Mouse (Mus musculus) left cerebral cortex, adult 9 months (tissue): ENCODE measurements around the gene Cdh1.
A peak's percentile ranks its signal among the peaks of the same experiment; 100 is the strongest.
"Not testable (repeated sequence)": the region's sequence is repeated elsewhere in the genome, so short reads cannot be mapped to it uniquely, and the experiment has no call there.

Experiments used
- DNase-seq, 2 experiments: peaks; one replicate each; pipeline ENCODE4 v3.0.0; 2022; ENCODE audit warnings: low spot score in 2 of 2

Gene Cdh1

DNA sequence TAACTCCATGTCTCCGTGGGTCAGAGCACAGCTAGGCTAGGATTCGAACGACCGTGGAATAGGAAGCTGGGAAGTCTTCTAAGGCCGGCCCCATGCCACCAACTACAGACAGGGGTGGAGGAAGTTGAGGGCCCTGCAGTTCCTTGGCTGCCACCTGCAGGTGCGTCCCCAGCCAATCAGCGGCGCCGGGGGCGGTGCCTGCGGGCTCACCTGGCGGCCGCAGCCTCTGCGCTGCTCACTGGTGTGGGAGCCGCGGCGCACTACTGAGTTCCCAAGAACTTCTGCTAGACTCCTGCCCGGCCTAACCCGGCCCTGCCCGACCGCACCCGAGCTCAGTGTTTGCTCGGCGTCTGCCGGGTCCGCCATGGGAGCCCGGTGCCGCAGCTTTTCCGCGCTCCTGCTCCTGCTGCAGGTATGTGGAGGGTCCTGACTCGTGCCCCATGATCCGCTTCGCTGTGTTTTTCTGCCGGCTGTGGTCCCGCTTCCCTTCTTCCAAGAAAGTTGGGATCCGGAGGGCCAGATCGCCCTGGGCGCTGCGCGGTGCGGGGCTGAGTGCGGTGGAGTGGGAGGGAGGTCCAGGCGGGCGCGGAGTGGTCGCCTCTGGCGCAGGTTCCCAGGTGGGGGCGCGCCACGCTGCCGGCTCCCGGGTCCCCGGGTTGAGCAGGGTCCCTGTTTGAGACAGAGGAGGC lies at the start of gene Cdh1:
Cdh1 (plus strand) TSS at position 221 of the 689 bp plus-strand sequence.
- peak in 1 of 2 experiments; percentile 3 for DNase-seq

DNA sequence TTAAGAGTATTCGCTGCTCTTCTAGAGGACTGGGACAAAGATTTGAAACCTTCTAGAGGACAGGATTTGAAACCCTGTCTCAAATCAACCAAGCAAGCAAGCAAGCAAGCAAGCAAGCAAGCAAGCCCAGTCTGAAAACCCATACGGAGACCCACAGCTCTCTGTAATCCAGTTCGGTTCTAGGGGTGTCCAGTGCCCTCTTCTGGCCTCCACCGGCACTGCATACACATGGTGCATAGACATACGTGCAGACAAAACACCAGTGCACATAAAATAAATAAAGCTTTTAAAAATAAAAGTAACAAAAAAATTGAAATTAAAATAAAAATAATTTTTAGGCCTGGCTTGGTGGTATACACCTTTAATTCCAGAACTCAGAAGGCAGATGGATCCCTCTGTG lies 49.1 kb upstream of the Cdh1 start:
- DNase-seq = no peak

- DNase-seq = no peak
These were observed 47.0 kb upstream of the Cdh1 start for GRCm38 (mm10) chr8:106556068-106556645.

- DNase-seq = no peak
These were observed 43.3 kb upstream of the Cdh1 start for GRCm38 (mm10) chr8:106559844-106560243.

GRCm38 (mm10) chr8:106561097-106561865 lies 41.9 kb upstream of the Cdh1 start:
- DNase-seq = peak in 1 of 2 experiments; percentile 7

DNA sequence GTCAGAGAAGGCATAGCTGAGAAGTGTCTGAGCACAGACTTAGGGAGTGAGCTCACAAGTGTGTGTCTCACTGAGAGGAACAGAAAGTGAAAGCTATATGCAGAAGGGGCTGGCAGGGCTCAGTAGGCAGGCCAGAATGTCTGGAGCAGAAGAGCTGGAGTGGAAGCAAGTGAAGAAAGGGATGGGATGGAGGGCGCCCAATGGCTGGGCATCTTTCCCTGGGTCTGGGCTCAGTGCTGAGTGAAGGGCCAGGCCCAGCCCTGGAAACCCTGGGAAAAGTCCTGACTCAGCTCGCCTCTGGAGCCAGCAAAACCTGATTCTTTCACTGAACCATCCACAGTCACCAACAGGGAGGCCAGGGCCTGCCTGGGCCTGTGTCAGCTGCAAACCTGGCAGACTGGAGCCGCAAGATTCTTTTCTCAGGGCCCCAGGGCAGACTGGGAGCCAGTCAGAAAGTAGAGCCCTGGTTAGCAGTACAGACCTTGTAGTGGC lies 39.4 kb upstream of the Cdh1 start:
- DNase-seq = no peak

DNA sequence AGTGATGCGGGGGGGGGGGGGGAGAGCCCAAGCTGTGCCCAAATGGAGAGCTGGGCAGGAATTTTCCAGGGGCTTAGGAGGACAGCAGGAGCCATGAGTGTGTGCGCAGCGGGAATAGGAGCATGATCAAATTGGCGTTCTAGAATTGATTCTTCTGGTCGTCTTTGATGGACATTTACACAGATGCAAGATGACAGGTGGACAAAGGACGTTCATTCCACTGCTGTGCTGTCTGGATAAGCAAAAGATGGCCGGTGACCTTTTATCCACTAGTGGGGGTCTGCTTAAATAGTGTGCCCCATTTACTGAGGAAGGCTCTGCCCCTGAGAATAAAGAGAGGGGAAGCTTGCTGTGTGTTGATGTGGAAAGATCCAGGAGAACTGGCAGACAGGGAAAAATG lies 34.1 kb upstream of the Cdh1 start:
- no peak for DNase-seq

GRCm38 (mm10) chr8:106570386-106570785 lies 32.8 kb upstream of the Cdh1 start:
- no peak for DNase-seq

DNA sequence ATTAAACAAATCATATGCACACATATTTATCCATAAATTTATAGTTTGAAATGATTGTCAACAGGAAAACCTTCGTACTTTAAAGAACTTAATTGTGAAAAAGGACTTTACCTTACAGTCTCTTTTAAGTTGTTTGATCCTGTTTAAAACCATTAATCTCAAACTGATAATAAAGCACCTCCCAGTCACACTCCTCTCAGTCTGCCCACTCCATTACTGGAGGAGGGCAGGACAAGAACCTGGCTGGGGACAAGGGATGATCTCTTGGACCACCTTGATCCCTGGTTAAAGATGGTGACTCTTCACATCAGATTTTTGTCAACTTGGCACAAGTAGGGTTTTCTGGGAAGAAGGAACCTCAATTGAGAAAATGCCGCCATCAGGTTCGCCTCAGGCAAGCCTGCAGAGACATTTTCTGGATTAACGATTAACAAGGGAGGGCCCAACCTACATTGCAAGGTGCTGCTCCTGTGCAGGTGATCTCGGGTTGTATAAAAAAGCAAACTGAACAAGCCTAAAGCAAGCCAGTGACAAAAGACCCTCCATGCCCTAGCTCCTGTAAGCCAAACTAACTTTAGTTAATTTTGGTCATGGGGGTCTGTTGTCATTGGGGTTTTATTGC lies 31.5 kb upstream of the Cdh1 start:
- DNase-seq = no peak

DNA sequence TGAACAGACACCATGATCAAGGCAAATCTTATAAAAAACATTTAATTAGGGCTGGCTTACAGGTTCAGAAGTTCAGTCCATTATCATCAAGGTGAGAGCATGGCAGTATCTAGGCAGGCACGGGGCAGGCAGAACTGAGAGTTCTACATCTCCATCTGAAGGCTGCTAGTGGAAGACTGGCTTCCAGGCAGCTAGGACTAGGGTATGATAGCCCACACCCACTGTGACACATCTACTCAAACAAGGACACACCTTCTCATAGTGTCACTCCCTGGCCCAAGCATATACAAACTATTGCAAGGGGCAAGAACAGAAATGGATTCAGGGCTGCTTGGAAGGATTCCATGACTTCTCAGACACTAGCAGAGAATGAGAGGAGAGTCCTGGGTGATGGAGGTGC lies 31.0 kb upstream of the Cdh1 start:
- not testable (repeated sequence) for DNase-seq

- not testable (repeated sequence) for DNase-seq
These were observed 30.0 kb upstream of the Cdh1 start, which contains the start of gene Gm10073 for GRCm38 (mm10) chr8:106573168-106573567. Gm10073 (minus strand) TSS chr8:106573461.

DNA sequence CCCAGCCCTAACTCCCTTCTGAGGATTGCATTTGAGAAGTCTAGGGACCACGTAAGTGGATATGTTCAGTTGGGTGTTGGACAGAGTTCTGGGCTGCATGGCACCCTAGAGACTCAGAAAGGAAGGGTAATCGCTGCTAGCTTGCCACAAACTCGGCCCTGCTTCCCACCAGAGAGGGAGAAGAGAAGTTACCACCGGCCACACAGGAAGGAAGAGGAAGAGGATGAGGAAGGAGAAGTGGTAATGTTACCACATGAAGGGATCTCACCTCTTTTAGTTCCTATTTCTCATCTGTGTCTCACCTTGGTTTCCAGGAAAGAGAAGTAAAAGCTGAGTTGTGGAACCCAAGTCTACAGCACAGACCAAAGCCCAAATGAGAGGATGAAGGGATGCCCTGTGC lies 28.9 kb upstream of the Cdh1 start:
- no peak for DNase-seq

DNA sequence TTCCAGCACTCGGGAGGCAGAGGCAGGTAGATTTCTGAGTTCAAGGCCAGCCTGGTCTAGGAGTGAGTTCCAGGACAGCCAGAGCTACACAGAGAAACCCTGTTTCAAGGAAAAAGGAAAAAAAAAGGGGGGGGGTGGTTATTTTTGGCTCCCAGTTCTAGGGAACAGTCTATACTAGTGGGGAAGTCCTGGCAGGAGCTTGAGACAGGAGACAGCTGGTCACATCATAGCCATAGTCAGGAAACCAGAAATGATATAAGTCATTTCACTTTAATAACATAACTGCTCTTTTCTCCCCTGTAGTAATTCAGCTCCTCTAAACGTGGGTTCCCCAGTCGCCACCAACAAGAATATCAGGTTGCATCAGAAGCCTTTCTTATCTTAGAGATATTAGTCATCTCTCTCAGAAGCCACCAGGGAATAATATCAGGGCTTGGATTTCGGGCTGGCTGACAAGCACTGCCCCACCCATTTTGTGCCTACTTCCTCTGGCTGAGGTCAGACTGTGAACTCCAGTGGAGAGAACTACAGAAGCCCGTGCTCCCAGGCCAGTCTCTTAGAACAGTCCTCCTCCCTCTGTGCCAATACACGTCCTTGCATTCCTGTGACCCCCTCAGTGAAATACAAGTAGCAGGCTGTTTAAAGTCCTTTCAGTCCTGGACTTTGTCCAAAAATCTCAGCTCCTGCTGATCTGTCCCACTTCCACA lies 26.1 kb upstream of the Cdh1 start:
- DNase-seq = no peak

DNA sequence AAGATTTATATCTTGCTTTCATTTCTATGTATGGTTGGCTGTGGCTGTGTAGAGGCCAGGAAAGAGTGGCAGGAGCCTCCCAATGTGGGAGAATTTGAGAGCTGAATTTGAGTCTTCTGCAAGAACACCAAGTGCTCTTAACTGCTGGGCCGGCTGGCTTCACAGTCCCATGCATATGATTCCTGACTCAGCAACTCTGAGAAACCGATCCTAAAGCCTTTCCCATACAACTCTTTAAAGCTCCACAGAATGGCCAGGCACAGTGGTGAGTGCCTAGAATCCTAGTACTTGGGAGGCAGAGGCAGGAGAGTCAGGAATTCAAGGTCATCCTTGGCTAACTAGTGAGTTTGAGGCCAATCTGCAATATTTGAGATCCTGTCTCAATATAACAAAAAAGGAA lies 23.6 kb upstream of the Cdh1 start:
- DNase-seq = no peak

DNA sequence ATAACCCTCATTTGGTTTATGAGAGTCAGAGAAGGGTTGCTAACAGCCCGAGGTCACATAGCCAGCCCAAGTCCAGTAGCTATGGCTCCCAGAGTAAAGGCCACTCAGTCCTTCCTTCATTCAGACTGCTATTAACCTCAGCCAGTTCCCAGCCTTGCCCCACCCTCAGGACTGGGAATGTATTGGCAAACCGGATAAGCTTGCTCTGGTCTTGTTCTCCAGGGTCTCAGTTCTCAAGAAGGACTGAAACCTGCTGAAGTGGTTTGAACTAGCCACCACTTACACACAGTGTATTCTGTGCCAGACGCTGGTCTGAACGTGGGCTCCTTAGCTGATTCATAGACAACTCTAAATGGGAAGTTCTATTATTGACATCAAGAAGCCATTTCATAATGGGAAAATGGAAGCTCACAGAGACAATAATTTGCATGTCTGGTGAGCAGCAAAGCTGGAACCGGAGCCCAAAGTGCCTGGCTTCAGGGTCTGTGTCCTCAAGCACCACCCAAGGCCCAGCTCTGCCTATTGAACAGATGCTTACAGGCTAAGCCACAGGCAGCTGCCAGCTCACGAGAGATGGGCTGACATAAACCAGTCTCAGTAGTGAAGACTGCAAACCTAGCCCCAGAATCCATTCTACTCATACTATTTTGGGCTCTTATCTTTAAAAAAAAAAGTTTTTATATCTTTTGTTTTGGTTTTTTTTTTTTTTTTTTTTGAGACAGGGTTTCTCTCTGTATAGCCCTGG lies 21.6 kb upstream of the Cdh1 start:
- no peak for DNase-seq

DNA sequence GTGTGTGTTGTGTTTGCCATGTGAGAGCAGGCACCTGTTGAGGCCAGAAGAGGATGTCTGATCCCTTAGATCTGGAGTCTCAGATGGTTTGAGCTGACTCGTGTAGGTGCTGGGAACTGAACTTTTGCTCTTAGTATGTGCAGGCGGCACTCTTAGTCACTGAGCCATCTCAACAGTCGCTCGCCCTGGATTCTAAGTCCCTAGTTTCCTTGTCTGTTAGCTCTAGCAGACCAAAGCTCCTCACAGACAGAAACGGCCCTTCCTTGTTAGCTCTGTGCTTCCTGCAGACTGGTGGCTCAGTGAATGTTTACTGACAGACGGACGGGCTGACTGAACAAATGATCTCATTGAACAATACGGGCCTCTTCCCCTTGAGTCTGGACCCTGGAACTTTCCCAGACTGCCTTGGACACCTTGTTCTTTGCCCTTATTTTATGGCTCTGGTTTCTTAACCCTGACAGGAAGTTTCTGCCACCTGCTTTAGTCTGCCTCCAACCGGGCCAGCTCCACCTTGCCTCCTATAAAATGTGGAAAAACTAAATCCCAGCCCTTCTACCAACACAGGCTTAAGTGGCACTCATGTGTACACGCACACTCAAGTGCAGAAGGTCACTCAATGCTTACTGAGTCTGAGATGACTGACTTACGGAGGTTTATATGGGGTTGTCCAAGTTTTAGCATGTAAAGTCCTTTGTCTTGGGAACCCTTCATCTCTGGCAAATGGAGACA lies 18.0 kb upstream of the Cdh1 start:
- no peak for DNase-seq

GRCm38 (mm10) chr8:106585671-106586037 lies 17.5 kb upstream of the Cdh1 start:
- DNase-seq = no peak

DNA sequence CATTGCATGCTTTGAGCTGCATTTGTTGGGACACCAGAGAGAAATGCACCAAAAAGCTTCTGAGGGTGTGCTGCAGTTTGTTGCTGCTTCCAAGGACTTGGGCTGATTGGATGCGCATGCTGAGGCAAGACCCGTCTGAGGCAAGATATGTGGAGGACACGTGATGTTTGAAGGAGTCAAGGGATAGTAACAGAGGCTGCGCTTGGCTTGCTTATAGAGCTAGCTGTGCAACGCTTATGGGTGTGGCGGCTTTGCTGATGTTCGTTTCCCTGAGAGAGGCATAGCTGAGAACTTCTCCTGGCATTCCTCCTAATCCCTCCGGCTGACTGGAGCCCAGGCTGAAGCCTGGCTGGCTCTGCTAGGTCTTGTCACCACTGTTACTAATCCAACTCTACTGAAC lies 16.3 kb upstream of the Cdh1 start:
- no peak for DNase-seq

DNA sequence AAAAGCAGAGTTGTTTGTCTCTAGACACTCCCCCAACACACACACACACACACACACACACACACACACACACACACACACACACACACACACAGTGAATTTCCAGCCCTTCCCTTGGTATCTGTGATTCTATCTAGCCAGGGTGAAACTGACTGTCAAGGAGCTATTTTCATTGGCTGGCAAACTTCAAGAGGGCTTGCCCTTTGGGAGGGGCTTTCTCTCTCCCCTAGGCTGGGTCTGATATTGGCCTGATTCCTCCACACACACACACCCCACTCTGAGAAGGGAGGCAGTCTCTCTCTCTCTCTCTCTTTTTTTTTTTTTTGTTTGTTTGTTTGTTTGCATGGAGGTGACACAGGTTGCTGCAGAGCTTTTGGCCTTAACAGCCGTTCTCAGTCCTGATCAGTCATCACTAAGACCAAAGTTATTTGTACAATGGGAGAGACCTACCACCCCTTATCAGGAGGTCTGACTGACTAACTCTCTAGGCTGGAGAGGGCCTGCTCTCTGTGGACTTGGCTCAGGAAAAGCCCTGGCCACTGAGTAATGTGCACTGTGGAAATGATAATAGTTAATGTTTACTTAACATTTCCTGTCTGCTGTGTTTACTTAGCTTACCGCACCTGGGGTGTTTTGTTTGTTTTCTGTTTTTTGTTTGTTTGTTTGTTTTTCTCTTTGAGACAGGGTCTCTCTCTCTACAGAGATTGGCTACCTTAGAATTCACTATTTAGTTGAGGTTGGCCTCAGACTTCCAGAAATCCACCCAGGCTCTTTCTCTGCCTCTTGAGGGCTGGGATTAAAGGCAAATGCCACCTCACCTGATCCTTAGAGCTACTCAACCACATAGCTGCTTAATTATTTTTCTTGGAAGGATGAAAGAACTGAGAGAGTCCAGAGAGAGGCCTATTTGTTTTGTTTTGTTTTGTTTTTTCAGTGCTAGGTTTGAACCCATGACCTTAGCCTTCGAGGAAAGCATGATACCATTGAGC lies 14.4 kb upstream of the Cdh1 start:
- DNase-seq = no peak
